Mouse (Mus musculus): Measurements from ENCODE around the gene Mapk11.

- TF ChIP-seq POLR2A (IDR thresholded peaks at IDR 0.05; ENCODE audit: insufficient read length, low read depth) (no peak), MAX (IDR thresholded peaks at IDR 0.05; ENCODE audit: low read depth) (no peak), USF1 (IDR thresholded peaks at IDR 0.05; ENCODE audit: low read depth) (no peak), TCF12 (IDR thresholded peaks at IDR 0.05; ENCODE audit: insufficient read depth, poor library complexity, severe bottlenecking) (no peak), E2F4 (IDR thresholded peaks at IDR 0.05; ENCODE audit: insufficient read depth) (no peak), TCF3 (IDR thresholded peaks at IDR 0.05; ENCODE audit: insufficient read length, low read depth) (no peak), POLR2AphosphoS2 (IDR thresholded peaks at IDR 0.05; ENCODE audit: insufficient read length, low read depth) (no peak), MYOG (IDR thresholded peaks at IDR 0.05; ENCODE audit: control insufficient read depth in 1 of 3, insufficient read depth in 1 of 3, insufficient read length in 2 of 3, low read depth in 2 of 3) (no peak), CEBPB (IDR thresholded peaks at IDR 0.05; ENCODE audit: insufficient read depth, poor library complexity, severe bottlenecking) (no peak), MYOD1 (IDR thresholded peaks at IDR 0.05; ENCODE audit: control insufficient read depth in 1 of 3, insufficient read length in 2 of 3, low read depth in 2 of 3) (no peak), SRF (IDR thresholded peaks at IDR 0.05; ENCODE audit: control insufficient read depth, insufficient read length, low read depth) (no peak)
These were observed 31.4 kb downstream of the Mapk11 start for GRCm38 (mm10) chr15:89118007-89118406.

Measured in myocyte (in vitro differentiated cells).